Mouse (Mus musculus): ENCODE results near the gene Strada. TPM values are rescaled to one million over a fixed set of nuclear protein-coding genes. Genes with fewer than 3 reads are reported as not detected.
"Not testable (repeated sequence)": the region's sequence is repeated elsewhere in the genome, so short reads cannot be mapped to it uniquely, and the experiment has no call there.

The Strada gene
- total RNA-seq (2014; rRNA removed; ENCODE audit: low replicate concordance) (12.6 and 18.7 TPM in 2 replicates), polyA plus RNA-seq (2015; fragmentation: Nextera tagmentation; extraction: Ambion mirVana) (12.6 and 13.0 TPM in 2 replicates)

DNA sequence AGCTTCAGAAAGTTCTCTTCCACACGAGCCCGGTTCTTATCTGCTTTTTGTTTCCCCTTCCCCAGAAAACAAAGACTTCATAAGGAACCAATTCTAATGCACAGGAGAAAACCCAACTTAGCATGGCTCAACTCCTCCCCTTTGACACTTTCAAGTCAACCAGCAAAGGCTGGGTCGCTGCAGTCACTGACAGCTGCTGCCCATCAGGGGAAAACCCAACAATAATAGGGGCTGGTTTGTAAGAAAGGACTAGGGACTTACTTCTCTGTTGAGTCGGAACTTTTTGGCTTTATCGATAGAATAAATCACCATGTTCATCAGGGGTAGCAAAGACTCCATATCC, at the start of gene Strada:
Strada (minus strand) TSS at position 46 of the 343 bp plus-strand sequence.
- H3K4me3 ChIP-seq (ENCODE audit: low read depth, low read length): no peak within 1 kb of the TSS
- no peaks in the 10 kb centered on the region for H3K9me3 ChIP-seq (replicated peaks; ENCODE audit: control insufficient read depth, low read length)
- H3K27ac ChIP-seq (ENCODE audit: low read depth): no peak within 1 kb of the TSS; the same call in 1 of the 2 replicates
- WGBS: 68% methylated on average over 5 of the region's 5 CpGs
- no peak for ATAC-seq (ENCODE audit: insufficient read depth, low read depth)
- H3K36me3 ChIP-seq (replicated peaks; ENCODE audit: control insufficient read depth, insufficient read depth, low read length): peaks cover 88% of the 10 kb centered on the region
- H3K27me3 ChIP-seq (ENCODE audit: control insufficient read depth, insufficient read depth, low read length): no peaks in the 10 kb centered on the region
- no peak within 1 kb of the TSS for H3K9ac ChIP-seq (replicated peaks; ENCODE audit: low read depth, low read length)
- no peak for TF ChIP-seq CTCF (IDR thresholded peaks at IDR 0.05; ENCODE audit: low read depth)
- TF ChIP-seq EP300 (IDR thresholded peaks at IDR 0.05; ENCODE audit: low read depth): no peak
- no peak for DNase-seq (ENCODE audit: low spot score)
- H3K4me2 ChIP-seq (ENCODE audit: low read depth, low read length): no peak within 1 kb of the TSS
- H3K4me1 ChIP-seq (ENCODE audit: control insufficient read depth, insufficient read depth): no peaks in the 10 kb centered on the region

DNA sequence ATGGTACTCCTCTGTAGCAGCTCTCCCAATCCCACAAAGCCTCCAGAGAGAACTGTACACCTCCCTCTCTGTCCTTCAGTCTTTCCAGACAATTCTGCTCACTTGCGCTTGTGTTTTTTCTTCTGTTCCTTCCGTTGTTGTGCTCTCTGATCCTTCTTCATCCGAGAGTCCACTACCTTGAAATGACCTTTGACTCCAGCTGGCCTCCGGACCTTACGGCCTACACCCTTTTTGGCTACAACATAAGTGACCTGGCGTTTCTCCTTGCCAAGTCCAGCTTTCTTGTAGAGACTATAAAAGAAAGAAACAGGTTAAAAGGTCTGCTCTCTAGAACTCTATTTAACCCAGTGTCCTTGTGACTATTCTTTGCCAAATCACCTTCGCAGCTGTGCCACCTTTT, 47.4 kb upstream of the Strada start:
- Histone ChIP-seq H3K4me3 (ENCODE audit: low read depth, low read length) (no peak overlapping the region), H3K27ac (ENCODE audit: low read depth) (no peak overlapping the region), H3K9me3 (replicated peaks; ENCODE audit: control insufficient read depth, low read length) (peaks cover 4% of the 10 kb centered on the region), H3K9ac (replicated peaks; ENCODE audit: low read depth, low read length) (no peak overlapping the region), H3K36me3 (replicated peaks; ENCODE audit: control insufficient read depth, insufficient read depth, low read length) (peaks cover 87% of the 10 kb centered on the region), H3K27me3 (ENCODE audit: control insufficient read depth, insufficient read depth, low read length) (no peaks in the 10 kb centered on the region), H3K4me2 (ENCODE audit: low read depth, low read length) (no peak overlapping the region), H3K4me1 (ENCODE audit: control insufficient read depth, insufficient read depth) (no peaks in the 10 kb centered on the region)
- DNase-seq (ENCODE audit: low spot score): no peak
- no peak for ATAC-seq (ENCODE audit: insufficient read depth, low read depth)
- 86% methylated on average over 7 of the region's 7 CpGs for WGBS
- TF ChIP-seq CTCF (IDR thresholded peaks at IDR 0.05; ENCODE audit: low read depth) (no peak), EP300 (IDR thresholded peaks at IDR 0.05; ENCODE audit: low read depth) (no peak)

DNA sequence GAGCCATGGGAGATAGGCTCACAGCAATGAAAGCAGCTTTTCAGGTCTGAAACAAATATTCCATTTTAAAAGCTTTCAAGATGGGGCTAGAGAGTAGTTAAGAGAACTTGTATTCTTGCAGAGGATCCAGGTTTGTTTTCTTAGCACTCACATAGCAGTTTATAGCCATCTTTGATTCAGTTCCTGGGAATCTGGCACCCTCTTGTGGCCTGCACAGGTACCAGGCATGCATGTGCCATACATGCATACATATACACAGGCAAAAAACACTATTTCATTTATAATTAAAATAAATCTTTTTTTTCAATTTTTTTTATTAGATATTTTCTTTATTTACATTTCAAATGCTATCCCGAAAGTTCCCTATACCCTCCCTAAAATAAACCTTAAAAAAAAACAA, 44.9 kb upstream of the Strada start:
- H3K27ac ChIP-seq (ENCODE audit: low read depth): no peak overlapping the region
- H3K4me2 ChIP-seq (ENCODE audit: low read depth, low read length): no peak overlapping the region
- H3K27me3 ChIP-seq (ENCODE audit: control insufficient read depth, insufficient read depth, low read length): no peaks in the 10 kb centered on the region
- no peaks in the 10 kb centered on the region for H3K4me1 ChIP-seq (ENCODE audit: control insufficient read depth, insufficient read depth)
- peaks cover 99% of the 10 kb centered on the region for H3K36me3 ChIP-seq (replicated peaks; ENCODE audit: control insufficient read depth, insufficient read depth, low read length)
- DNase-seq (ENCODE audit: low spot score): no peak
- H3K4me3 ChIP-seq (ENCODE audit: low read depth, low read length): no peak overlapping the region
- H3K9ac ChIP-seq (replicated peaks; ENCODE audit: low read depth, low read length): no peak overlapping the region
- peak; percentile 33 for TF ChIP-seq CTCF (IDR thresholded peaks at IDR 0.05; ENCODE audit: low read depth)
- TF ChIP-seq EP300 (IDR thresholded peaks at IDR 0.05; ENCODE audit: low read depth): no peak
- WGBS: 98% methylated on average over 1 of the region's 1 CpGs
- peaks cover 4% of the 10 kb centered on the region for H3K9me3 ChIP-seq (replicated peaks; ENCODE audit: control insufficient read depth, low read length)
- ATAC-seq (ENCODE audit: insufficient read depth, low read depth): no peak

DNA sequence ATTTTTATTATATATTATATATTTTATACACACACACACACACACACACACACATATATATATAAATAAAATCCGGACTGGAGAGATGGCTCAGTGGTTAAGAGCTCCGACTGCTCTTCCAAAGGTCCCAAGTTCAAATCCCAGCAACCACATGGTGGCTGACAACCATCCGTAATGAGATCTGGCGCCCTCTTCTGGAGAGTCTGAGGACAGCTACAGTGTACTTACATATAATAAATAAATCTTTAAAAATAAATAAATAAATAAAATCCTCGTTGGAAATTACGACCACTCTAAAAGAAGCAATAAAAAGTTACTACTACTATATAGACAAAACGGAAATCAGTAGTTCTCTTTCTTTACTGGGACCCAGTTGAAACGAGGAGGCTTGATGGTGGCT, 32.0 kb upstream of the Strada start:
- not testable (repeated sequence) for ATAC-seq (ENCODE audit: insufficient read depth, low read depth); H3K9ac ChIP-seq (replicated peaks; ENCODE audit: low read depth, low read length); DNase-seq (ENCODE audit: low spot score); H3K4me2 ChIP-seq (ENCODE audit: low read depth, low read length); H3K9me3 ChIP-seq (replicated peaks; ENCODE audit: control insufficient read depth, low read length); H3K4me3 ChIP-seq (ENCODE audit: low read depth, low read length); H3K4me1 ChIP-seq (ENCODE audit: control insufficient read depth, insufficient read depth); H3K27ac ChIP-seq (ENCODE audit: low read depth); H3K27me3 ChIP-seq (ENCODE audit: control insufficient read depth, insufficient read depth, low read length)
- WGBS: 83% methylated on average over 8 of the region's 8 CpGs
- TF ChIP-seq CTCF (IDR thresholded peaks at IDR 0.05; ENCODE audit: low read depth): 0 out of 2 replicates have a peak, but pooled peaks have one; percentile 8
- H3K36me3 ChIP-seq (replicated peaks; ENCODE audit: control insufficient read depth, insufficient read depth, low read length): peaks cover 77% of the 10 kb centered on the region

DNA sequence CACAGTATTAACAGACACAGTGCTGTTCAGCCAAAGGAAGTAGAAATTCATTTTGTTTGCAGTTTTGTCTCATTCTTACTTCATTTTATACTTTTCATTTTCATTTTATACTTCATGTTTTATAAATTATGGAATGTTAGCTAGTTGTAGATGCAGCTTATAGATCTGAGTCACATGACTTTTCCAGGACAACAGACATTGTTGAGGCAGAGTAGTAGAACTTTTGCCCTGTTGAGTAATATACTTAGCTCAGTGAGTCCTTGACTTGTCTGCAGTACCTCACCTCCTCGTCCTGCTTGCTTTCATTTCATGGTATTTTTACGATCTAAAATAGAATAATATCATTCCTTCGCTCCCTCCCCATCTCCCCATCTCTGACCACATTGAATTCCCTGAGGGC, 18.6 kb upstream of the Strada start:
- 84% methylated on average over 3 of the region's 3 CpGs for WGBS
- no peak overlapping the region for H3K27ac ChIP-seq (ENCODE audit: low read depth)
- no peak overlapping the region for H3K4me3 ChIP-seq (ENCODE audit: low read depth, low read length)
- TF ChIP-seq CTCF (IDR thresholded peaks at IDR 0.05; ENCODE audit: low read depth) (no peak), EP300 (IDR thresholded peaks at IDR 0.05; ENCODE audit: low read depth) (no peak)
- H3K9me3 ChIP-seq (replicated peaks; ENCODE audit: control insufficient read depth, low read length): no peaks in the 10 kb centered on the region
- H3K4me1 ChIP-seq (ENCODE audit: control insufficient read depth, insufficient read depth): peaks cover 14% of the 10 kb centered on the region
- DNase-seq (ENCODE audit: low spot score): no peak
- no peak for ATAC-seq (ENCODE audit: insufficient read depth, low read depth)
- H3K4me2 ChIP-seq (ENCODE audit: low read depth, low read length): no peak overlapping the region
- H3K27me3 ChIP-seq (ENCODE audit: control insufficient read depth, insufficient read depth, low read length): no peaks in the 10 kb centered on the region
- H3K9ac ChIP-seq (replicated peaks; ENCODE audit: low read depth, low read length): no peak overlapping the region
- peaks cover 18% of the 10 kb centered on the region for H3K36me3 ChIP-seq (replicated peaks; ENCODE audit: control insufficient read depth, insufficient read depth, low read length)
